Mouse (Mus musculus) forebrain, embryonic 10.5 days (tissue): ENCODE data around the gene Timmdc1. TPM values are rescaled to one million over a fixed set of nuclear protein-coding genes. Genes with fewer than 3 reads are reported as not detected.

ENCODE experiments used
- DNase-seq: peaks from one replicate; pipeline ENCODE4 v3.0.0-alpha.2; 2017; ENCODE audit warnings: low spot score; ENCODE audit errors: extremely low spot score
- H3K27ac ChIP-seq: fragments of 300-500 bp; sonication (generic); 2 replicates; pipeline ENCODE4 v1.5.1; 2016; ENCODE audit warnings: mild to moderate bottlenecking
- H3K27me3 ChIP-seq: fragments of 300-500 bp; sonication (generic); 2 replicates; pipeline ENCODE4 v1.6.1; 2016; ENCODE audit warnings: mild to moderate bottlenecking; ENCODE audit not compliant: poor library complexity, severe bottlenecking
- H3K36me3 ChIP-seq: fragments of 300-500 bp; sonication (generic); replicated peaks from 2 replicates; pipeline ENCODE4 v1.6.1; 2016; ENCODE audit warnings: mild to moderate bottlenecking, moderate library complexity
- H3K4me1 ChIP-seq: fragments of 300-500 bp; sonication (generic); 2 replicates; pipeline ENCODE4 v1.6.1; 2016
- H3K4me3 ChIP-seq: fragments of 300-500 bp; sonication (generic); 2 replicates; pipeline ENCODE4 v1.5.1; 2016; ENCODE audit warnings: mild to moderate bottlenecking, moderate library complexity
- H3K9me3 ChIP-seq: fragments of 300-500 bp; sonication (generic); 2 replicates; pipeline ENCODE4 v1.6.1; 2016; ENCODE audit warnings: mild to moderate bottlenecking, moderate library complexity
- WGBS: fragments of 180-500 bp; shearing (Covaris S2); methylation state at CpG from one replicate; pipeline ENCODE4 v1.1.7; 2016; 5-methylcytosine and 5-hydroxymethylcytosine counted together
- polyA plus RNA-seq: library from polyadenylated mRNA; unstranded; fragments of >200 nt; fragmentation: Nextera tagmentation; extraction: Ambion mirVana; gene quantifications from 2 replicates; pipeline ENCODE4 v1.2.1, GENCODE M21; 2016

The Timmdc1 gene
- polyA plus RNA-seq, 1 experiment from 2014 or later, result 33.1 TPM

DNA sequence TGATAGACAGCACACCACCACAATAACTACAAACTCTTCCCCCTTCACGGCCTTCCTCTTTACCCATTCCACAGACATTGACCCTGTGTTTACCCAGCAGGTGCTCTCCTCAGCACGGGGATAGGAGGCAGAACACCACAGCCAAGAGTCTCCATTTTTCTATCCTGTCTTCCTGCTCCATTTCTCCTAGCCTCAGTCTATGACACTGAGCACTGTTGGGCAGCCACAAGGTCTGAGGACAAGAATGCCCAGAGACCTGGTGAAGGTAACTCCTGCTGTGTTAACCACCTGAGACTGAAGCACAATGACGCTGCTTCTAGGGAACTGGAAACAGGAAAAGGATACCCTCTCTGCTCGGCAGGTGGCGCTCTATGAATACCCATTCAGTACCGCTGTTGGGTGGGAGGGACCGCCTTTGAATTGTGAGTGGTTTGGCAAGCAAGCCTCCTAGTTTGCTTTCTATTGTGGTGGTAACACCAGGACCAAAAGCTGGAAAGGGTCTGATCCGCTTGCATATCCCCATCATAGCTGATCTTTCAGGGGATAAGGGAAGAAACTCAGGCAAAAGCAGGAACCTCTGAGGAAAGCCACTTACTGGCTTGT is 14.2 kb upstream of the Timmdc1 start:
- Histone ChIP-seq H3K4me1 (no peaks in the 10 kb centered on the region), H3K36me3 (peaks cover 100% of the 10 kb centered on the region), H3K4me3 (no peak overlapping the region), H3K27me3 (no peaks in the 10 kb centered on the region), H3K27ac (no peak overlapping the region), H3K9me3 (no peaks in the 10 kb centered on the region)
- WGBS, result 55% methylated on average over 8 of the region's 8 CpGs
- peak; percentile 49 for DNase-seq

DNA sequence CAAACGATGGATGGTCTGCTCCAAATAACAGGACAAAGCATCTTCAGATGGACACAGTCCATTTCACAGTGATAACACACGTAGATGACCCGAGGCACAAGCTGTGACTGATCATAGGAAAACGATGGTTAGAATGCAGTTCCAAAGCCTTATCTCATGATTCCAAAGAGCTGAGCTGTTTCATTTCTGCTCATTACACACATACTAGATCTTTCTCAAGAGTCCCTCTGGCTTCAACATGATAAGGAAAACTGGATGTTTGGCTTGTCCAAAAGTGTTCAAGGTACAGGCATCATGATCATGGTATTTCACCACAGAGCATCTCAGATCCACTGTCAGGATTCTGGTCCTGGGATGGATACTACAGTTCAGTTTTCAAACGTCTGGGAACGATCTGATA is 3.8 kb upstream of the Timmdc1 start:
- H3K27me3 ChIP-seq, result no peaks in the 10 kb centered on the region
- H3K27ac ChIP-seq, result no peak overlapping the region
- no peaks in the 10 kb centered on the region for H3K9me3 ChIP-seq
- WGBS, result 90% methylated on average over 6 of the region's 6 CpGs
- H3K4me3 ChIP-seq, result no peak overlapping the region
- H3K36me3 ChIP-seq, result peaks cover 72% of the 10 kb centered on the region
- no peak for DNase-seq
- peaks cover 13% of the 10 kb centered on the region for H3K4me1 ChIP-seq

DNA sequence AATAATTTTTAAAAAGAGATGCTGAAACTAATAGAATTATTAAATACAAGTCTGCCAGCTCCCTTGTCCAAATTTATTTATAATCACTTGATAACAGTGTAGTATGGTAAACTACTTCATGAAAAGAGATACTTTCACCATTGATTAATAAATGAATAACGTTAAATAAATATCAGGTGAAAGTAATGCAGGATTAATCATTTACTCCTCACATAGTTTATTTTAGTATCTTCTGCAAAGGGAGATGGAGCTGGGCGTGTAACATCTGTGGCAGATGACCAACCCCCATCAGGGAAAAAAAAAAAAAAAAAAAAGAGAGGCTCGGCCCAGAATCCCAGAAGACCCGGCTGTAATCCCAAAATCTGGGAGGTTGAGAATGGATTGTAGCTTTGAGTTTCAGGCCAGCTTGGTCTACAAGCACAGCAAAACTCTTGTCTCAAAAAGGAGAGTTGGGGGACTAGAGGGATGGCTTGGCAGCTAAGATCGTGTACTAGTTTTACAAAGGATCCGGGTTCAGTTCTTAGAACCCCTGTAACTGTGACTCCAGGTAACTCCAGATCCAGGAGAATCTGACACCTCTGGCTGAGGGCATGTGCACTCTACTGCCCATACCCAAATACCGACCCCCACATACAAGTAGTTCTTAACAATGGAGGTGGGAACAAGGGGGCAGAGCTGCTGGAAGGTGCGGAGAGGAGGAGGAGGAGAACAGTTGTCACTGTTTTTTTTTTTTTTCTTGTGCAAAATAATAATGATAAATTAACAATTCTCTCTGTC is 1.1 kb downstream of the Timmdc1 start:
- 43% methylated on average over 8 of the region's 8 CpGs for WGBS
- Histone ChIP-seq H3K27ac (peak overlapping the region; percentile 95; the same call in 1 of the 2 replicates), H3K4me3 (peak overlapping the region; percentile 97), H3K4me1 (peaks cover 22% of the 10 kb centered on the region), H3K9me3 (no peaks in the 10 kb centered on the region), H3K36me3 (peaks cover 51% of the 10 kb centered on the region), H3K27me3 (no peaks in the 10 kb centered on the region)
- DNase-seq, result no peak

DNA sequence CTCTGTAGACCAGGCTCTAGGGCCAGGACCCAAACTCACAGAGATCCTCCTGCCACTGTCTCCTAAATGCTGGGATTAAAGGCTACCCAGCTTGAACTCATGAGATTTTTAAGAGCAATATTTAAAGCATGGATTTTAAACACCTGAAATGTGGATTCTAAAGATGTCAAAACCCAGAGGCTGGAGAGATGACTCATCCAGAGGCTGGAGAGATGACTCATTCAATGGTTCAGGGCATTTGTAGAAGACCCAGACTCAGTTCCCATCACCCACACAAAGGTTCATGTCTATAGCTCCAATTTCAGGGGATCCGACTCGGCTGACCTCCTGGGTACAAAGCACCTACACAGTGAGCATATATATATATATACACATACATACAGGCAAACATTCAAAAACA is 3.3 kb downstream of the Timmdc1 start:
- Histone ChIP-seq H3K4me1 (peaks cover 22% of the 10 kb centered on the region), H3K27ac (no peak overlapping the region)
- WGBS, result 93% methylated on average over 2 of the region's 2 CpGs

DNA sequence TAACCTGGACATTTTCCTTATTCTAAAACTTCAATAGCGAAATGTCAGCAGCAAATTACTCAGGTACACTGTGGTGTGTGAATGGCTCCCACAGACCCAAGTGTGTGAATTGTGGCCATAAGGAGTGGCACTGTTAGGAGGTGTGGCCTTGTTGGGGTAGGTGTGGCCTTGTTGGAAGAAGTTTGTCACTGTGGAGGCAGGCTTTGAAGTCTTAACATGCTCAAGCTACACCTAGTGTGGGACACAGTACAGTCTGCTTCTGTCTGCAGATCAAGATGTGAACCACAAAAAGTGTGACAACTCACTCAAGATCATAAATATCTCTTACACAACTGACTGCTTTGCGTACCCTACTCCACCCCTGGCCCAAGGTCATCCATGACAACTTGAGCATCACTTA is 11.6 kb downstream of the Timmdc1 start:
- Histone ChIP-seq H3K27me3 (no peaks in the 10 kb centered on the region), H3K4me1 (no peaks in the 10 kb centered on the region), H3K4me3 (no peak overlapping the region), H3K27ac (no peak overlapping the region), H3K9me3 (no peaks in the 10 kb centered on the region), H3K36me3 (peaks cover 89% of the 10 kb centered on the region)
- no peak for DNase-seq
- 96% methylated on average over 2 of the region's 2 CpGs for WGBS

More for the DNA sequence above, 3.3 kb downstream of the Timmdc1 start:
- H3K27me3 ChIP-seq, result no peaks in the 10 kb centered on the region
- no peak for DNase-seq
- H3K36me3 ChIP-seq, result peaks cover 48% of the 10 kb centered on the region
- no peaks in the 10 kb centered on the region for H3K9me3 ChIP-seq
- H3K4me3 ChIP-seq, result no peak overlapping the region

DNA sequence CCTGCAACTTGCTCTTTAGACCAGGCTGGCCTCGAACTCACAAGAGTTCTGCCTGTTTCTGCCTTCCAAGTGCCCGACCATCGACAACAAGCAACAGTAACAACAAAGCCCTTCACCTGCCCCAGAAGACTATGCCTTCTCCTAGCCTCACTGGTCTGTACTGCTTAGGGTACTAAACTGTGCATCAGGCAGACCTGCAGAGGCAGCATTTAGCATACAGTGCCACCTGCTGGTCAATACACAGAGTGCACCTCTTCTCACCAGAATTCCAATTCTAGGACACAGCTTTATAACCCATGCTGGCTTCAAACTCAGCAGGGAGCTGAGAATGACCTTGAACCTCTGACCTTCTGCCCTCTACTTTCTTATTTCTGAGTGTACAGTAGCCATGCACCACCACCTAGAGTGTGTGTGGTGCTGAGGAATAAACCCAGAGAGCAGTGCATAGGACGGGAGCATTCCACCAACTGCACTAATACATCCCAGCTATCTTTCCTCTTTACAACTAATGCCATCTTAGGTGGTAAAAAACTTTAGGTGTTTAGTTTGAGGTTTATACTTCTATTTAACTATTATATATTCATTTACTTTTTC is 16.3 kb downstream of the Timmdc1 start:
- WGBS, result 73% methylated on average over 4 of the region's 4 CpGs
- Histone ChIP-seq H3K4me3 (no peak overlapping the region), H3K4me1 (no peaks in the 10 kb centered on the region), H3K36me3 (peaks cover 89% of the 10 kb centered on the region), H3K9me3 (no peaks in the 10 kb centered on the region), H3K27ac (no peak overlapping the region), H3K27me3 (no peaks in the 10 kb centered on the region)
- DNase-seq, result peak; percentile 45

DNA sequence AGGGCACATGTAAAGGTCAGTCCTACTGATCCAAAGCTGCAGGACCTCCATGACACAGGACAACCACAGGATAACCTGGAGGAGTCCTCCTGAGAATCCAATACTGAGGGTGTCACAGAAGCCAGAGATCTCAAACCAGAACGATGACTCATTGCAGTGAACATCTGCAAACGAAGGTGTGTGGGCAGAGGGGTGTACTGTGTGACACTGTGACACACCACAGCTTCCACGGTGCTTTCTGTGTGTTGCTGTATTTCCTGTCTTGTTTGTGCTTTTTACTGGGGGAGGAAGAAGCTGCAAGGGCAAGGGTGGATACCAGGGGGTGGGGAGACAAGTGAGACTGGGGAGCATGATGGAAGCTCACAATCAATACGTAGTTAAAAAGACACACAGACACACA is 18.9 kb downstream of the Timmdc1 start:
- WGBS, result 93% methylated on average over 4 of the region's 4 CpGs
- no peaks in the 10 kb centered on the region for H3K9me3 ChIP-seq
- H3K27ac ChIP-seq, result no peak overlapping the region
- peaks cover 97% of the 10 kb centered on the region for H3K36me3 ChIP-seq
- H3K4me1 ChIP-seq, result no peaks in the 10 kb centered on the region
- DNase-seq, result no peak
- no peaks in the 10 kb centered on the region for H3K27me3 ChIP-seq
- H3K4me3 ChIP-seq, result no peak overlapping the region

DNA sequence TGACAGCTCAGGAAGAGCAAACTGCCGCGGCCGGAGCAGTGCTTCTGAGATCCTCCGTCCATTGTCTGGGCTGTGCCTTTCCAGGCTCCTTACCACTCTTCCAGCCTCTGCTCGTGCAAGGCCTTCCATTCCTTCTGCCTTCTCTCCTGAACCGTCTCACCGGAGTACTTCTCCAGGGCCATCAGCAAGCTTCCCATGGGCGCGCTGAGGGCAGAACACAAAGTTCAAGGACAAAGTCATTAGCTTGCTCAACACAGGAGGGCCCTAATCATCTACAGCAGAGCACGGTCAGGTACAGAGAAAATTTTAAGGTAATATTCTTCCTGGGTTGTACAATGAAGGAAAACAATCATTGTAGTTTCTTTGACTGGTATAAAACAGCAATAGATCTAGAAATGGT is 20.0 kb downstream of the Timmdc1 start:
- H3K27me3 ChIP-seq, result no peaks in the 10 kb centered on the region
- 93% methylated on average over 10 of the region's 10 CpGs for WGBS
- H3K36me3 ChIP-seq, result peaks cover 96% of the 10 kb centered on the region
- no peaks in the 10 kb centered on the region for H3K9me3 ChIP-seq
- H3K4me3 ChIP-seq, result no peak overlapping the region
- no peaks in the 10 kb centered on the region for H3K4me1 ChIP-seq
- no peak for DNase-seq
- no peak overlapping the region for H3K27ac ChIP-seq

DNA sequence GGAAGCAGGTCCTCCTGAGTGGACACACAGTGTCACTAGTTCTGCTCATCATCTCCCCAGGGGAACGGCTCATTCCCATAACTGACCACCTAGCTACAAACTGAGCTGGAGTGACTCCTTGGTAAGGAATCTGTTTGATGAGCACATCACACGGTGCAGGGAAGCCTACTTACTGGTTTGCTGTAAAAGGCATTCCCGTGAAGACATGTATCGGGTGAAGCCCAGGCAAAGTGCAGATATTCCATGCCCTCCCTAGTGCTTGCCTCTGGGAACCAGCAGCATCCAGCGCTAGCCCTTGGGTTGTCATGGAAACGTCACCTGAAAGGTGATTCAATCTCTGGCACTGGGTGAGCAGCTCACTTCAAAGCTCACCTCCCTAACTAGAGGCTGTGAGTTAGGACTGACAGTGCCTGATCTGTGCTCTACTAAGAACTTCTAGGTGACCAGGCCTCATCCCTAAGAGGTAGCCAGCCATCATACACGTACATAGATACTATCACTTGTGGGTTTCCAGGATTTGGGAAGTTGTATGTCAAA is 25.8 kb downstream of the Timmdc1 start:
- no peak for DNase-seq
- H3K9me3 ChIP-seq, result no peaks in the 10 kb centered on the region
- H3K27ac ChIP-seq, result no peak overlapping the region
- H3K4me1 ChIP-seq, result no peaks in the 10 kb centered on the region
- peaks cover 52% of the 10 kb centered on the region for H3K36me3 ChIP-seq
- WGBS, result 83% methylated on average over 7 of the region's 7 CpGs
- H3K27me3 ChIP-seq, result no peaks in the 10 kb centered on the region
- no peak overlapping the region for H3K4me3 ChIP-seq

DNA sequence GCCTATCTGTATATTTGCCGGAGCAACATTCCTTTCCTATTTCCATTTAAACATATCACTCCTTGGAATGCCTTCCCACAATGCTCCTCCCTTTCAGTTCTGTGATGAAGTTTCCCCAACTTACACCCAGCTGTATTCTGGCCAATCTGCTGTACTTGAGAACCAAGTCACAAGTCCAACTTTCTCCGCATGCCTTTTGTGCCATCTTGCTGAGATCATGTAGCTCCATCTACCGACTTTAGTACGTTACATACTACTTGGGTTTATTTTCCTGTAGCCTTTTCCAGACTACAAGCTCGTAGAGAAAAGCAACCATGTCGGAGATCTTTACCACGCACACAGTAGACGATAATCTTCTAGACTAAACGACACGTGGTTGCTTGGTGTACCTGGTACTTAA is 28.6 kb downstream of the Timmdc1 start:
- no peak overlapping the region for H3K4me3 ChIP-seq

DNA sequence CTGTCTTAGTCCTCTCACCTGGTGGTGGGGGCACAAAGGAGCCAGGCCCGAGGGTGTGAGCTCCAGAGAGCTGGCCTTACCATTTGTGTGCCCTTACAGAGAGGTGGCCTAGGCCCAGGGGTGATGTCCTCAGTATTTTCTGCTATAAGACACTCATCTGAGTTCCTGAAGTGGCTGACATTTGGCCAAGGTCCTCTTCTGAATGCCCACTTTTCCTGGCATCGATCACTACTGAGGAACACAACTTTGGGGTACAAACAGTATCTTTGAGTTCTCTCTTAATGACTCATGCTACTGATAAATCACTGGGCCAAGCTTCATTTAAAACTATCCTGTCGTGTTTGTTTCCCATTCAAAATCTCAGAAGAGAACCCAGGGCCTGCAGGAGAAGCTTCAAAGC is 29.9 kb downstream of the Timmdc1 start:
- WGBS, result 95% methylated on average over 3 of the region's 3 CpGs
- no peaks in the 10 kb centered on the region for H3K27me3 ChIP-seq
- no peak overlapping the region for H3K4me3 ChIP-seq
- DNase-seq, result no peak
- H3K9me3 ChIP-seq, result no peaks in the 10 kb centered on the region
- peaks cover 12% of the 10 kb centered on the region for H3K36me3 ChIP-seq
- no peaks in the 10 kb centered on the region for H3K4me1 ChIP-seq
- no peak overlapping the region for H3K27ac ChIP-seq

More for the DNA sequence above, 28.6 kb downstream of the Timmdc1 start:
- Histone ChIP-seq H3K9me3 (no peaks in the 10 kb centered on the region), H3K27me3 (no peaks in the 10 kb centered on the region), H3K27ac (no peak overlapping the region), H3K4me1 (no peaks in the 10 kb centered on the region), H3K36me3 (peaks cover 24% of the 10 kb centered on the region)
- WGBS, result 91% methylated on average over 10 of the region's 10 CpGs
- DNase-seq, result no peak

DNA sequence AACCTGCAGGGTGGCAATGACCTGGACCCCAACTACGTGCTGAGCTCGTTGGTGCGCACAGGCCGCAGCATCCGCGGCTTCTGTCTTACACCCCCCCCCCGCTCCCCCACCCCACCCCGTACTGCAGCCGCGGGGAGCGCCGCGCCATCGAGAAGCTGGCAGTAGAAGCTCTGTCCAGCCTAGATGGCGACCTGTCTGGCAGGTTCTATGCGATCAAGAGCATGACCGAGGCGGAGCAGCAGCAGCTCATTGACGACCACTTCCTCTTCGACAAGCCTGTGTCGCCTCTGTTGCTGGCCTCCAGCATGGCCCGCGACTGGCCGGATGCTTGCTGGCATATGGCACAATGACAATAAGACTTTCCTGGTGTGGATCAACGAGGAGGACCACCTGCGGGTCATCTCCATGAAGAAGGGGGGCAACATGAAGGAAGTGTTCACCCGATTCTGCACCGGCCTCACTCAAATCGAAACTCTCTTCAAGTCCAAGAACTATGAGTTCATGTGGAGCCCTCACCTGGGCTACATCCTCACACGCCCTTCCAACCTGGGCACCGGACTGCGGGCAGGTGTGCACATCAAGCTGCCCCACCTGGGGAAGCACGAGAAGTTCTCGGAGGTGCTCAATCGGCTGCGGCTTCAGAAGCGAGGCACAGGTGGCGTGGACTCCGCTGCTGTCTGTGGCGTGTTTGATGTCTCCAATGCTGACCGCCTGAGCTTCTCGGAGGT is 38.7 kb downstream of the Timmdc1 start:
- Histone ChIP-seq H3K27me3 (peaks cover 42% of the 10 kb centered on the region), H3K9me3 (no peaks in the 10 kb centered on the region), H3K27ac (no peak overlapping the region), H3K4me1 (peaks cover 11% of the 10 kb centered on the region), H3K36me3 (no peaks in the 10 kb centered on the region), H3K4me3 (peak overlapping the region; percentile 44)
- 37% methylated on average over 42 of the region's 42 CpGs for WGBS
- DNase-seq, result no peak
